Mouse (Mus musculus) MN1 (cell line): ENCODE measurements around the gene Sult6b2.

Experiments used
- DNase-seq: peaks from one replicate; pipeline ENCODE4 v3.0.0-alpha.2; 2016; ENCODE audit warnings: low spot score

The Sult6b2 gene

GRCm38 (mm10) chr6:142779045-142779811 lies 25.1 kb downstream of the Sult6b2 start:
- DNase-seq, result no peak

GRCm38 (mm10) chr6:142776935-142777334 lies 27.4 kb downstream of the Sult6b2 start:
- no peak for DNase-seq

GRCm38 (mm10) chr6:142773566-142773965 lies 30.7 kb downstream of the Sult6b2 start:
- DNase-seq, result no peak

GRCm38 (mm10) chr6:142771643-142772042 lies 32.7 kb downstream of the Sult6b2 start:
- no peak for DNase-seq

GRCm38 (mm10) chr6:142769896-142770295 lies 34.4 kb downstream of the Sult6b2 start:
- DNase-seq, result no peak

- no peak for DNase-seq
These were observed 37.0 kb downstream of the Sult6b2 start for GRCm38 (mm10) chr6:142767305-142767704.

GRCm38 (mm10) chr6:142764933-142765332 lies 39.4 kb downstream of the Sult6b2 start:
- DNase-seq, result no peak

- no peak for DNase-seq
These were observed 44.7 kb downstream of the Sult6b2 start for GRCm38 (mm10) chr6:142759633-142760032.

- DNase-seq, result no peak
These were observed 45.7 kb downstream of the Sult6b2 start for GRCm38 (mm10) chr6:142758562-142758961.

GRCm38 (mm10) chr6:142757976-142758375 lies 46.3 kb downstream of the Sult6b2 start:
- DNase-seq, result no peak

GRCm38 (mm10) chr6:142757334-142757965 lies 46.9 kb downstream of the Sult6b2 start:
- DNase-seq, result peak; percentile 9

- peak; percentile 85 for DNase-seq
These were observed 47.6 kb downstream of the Sult6b2 start, which contains the start of gene Cmas for GRCm38 (mm10) chr6:142756507-142757333. Cmas (plus strand) TSS chr6:142756686.

- no peak for DNase-seq
These were observed 51.7 kb downstream of the Sult6b2 start for GRCm38 (mm10) chr6:142752331-142753246.

GRCm38 (mm10) chr6:142751365-142751764 lies 52.9 kb downstream of the Sult6b2 start:
- no peak for DNase-seq

GRCm38 (mm10) chr6:142748057-142748708 lies 56.1 kb downstream of the Sult6b2 start:
- DNase-seq, result no peak

GRCm38 (mm10) chr6:142747165-142747564 lies 57.1 kb downstream of the Sult6b2 start:
- DNase-seq, result no peak

- DNase-seq, result no peak
These were observed 57.5 kb downstream of the Sult6b2 start for GRCm38 (mm10) chr6:142746765-142747164.

- DNase-seq, result no peak
These were observed 58.8 kb downstream of the Sult6b2 start for GRCm38 (mm10) chr6:142745484-142745883.

GRCm38 (mm10) chr6:142743193-142743592 lies 61.1 kb downstream of the Sult6b2 start:
- DNase-seq, result no peak

- no peak for DNase-seq
These were observed 62.5 kb downstream of the Sult6b2 start for GRCm38 (mm10) chr6:142741763-142742162.

- no peak for DNase-seq
These were observed 65.7 kb downstream of the Sult6b2 start for GRCm38 (mm10) chr6:142738637-142739036.
